Mouse (Mus musculus): ENCODE results near the gene Eif2ak4. TPM values are rescaled to one million over a fixed set of nuclear protein-coding genes. Genes with fewer than 3 reads are reported as not detected.

Gene Eif2ak4
- total and polyA plus RNA-seq, 3 experiments: 12.4 to 38.2 (median 23.9) TPM

DNA sequence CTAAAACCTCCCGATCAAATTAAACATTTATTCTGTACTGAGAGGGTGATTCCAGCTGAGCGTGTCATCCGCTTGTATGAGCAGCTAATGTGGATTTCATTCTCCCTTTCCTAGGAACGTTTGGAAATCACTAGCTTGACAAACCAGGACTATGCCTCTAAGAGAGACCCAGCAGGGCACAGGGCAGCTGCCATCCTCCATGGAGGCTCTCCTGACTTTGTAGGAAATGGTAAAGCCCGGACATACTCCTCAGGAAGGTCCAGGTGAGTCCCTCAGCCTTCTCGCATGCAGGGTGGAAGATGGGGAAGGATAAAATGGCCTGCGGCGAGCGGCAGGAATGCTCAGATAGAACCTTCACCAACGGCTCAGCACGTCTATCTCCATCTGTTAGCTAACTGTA is 24.4 kb downstream of the Eif2ak4 start:
- peaks cover 85% of the 10 kb centered on the region for H3K36me3 ChIP-seq (replicated peaks)
- no peak for DNase-seq (ENCODE audit: low spot score)

DNA sequence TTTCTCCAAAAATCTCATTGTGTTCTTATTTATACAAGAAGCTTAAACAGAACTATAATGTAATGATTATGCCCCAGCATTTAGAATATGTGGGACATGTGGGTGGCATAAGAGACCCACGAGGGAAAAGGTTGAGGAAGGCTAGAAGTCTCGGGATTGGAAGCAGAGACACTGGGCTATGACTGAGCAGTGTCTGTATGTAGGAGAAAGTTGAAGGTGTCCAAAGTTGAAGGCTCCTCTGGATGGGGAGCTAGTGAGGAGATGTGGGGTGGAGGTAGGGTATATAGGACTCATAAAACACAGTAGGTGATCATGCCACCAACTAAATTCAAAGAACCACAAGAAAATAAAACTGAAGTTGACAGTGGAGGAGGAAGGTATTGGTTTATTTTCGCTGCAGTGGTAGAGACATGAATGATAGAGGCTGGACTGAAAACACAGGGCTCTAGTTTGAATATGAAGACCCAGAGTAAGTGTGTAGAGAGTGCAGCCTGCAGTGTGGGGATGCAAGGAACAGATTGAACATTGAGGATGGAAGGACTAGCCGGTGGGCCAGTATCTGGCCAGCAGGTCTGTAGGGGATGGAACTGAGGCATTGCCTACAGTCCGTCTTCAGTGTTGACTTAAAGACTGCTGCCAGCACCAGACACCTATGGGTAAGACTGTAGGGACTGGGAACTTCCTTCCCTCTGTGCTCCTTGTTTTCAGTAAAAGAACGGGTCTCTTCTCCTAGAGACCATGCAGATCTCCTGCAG is 27.4 kb downstream of the Eif2ak4 start:
- no peak for TF ChIP-seq POLR2AphosphoS5 (IDR thresholded peaks at IDR 0.05; ENCODE audit: insufficient replicate concordance, low read depth, low read length)
- TF ChIP-seq GATA2 (IDR thresholded peaks at IDR 0.05; ENCODE audit: borderline replicate concordance, low read depth, low read length): no peak
- no peak for TF ChIP-seq TAL1 (conservative IDR thresholded peaks at IDR 0.05; ENCODE audit: low read depth, low read length)
- no peak for TF ChIP-seq CTCF (IDR thresholded peaks at IDR 0.05; ENCODE audit: low read depth, low read length)
- no peak for TF ChIP-seq GATA1 (IDR thresholded peaks at IDR 0.05; ENCODE audit: borderline replicate concordance, low read length)
- Histone ChIP-seq H3K4me1 (ENCODE audit: insufficient read depth, low read depth, low read length) (no peaks in the 10 kb centered on the region), H3K27me3 (ENCODE audit: insufficient read depth, low read length) (no peaks in the 10 kb centered on the region), H3K36me3 (replicated peaks) (peaks cover 92% of the 10 kb centered on the region), H3K4me3 (ENCODE audit: low read depth, low read length) (no peak overlapping the region), H3K9me3 (replicated peaks) (no peaks in the 10 kb centered on the region)
- DNase-seq (ENCODE audit: low spot score) (no peak), ATAC-seq (ENCODE audit: extremely low read depth, insufficient number of reproducible peaks, low FRiP score, poor library complexity, severe bottlenecking) (no peak)

More for the DNA sequence above, 24.4 kb downstream of the Eif2ak4 start:
- ATAC-seq (ENCODE audit: extremely low read depth, insufficient number of reproducible peaks, low FRiP score, poor library complexity, severe bottlenecking): no peak
- H3K9me3 ChIP-seq (replicated peaks): no peaks in the 10 kb centered on the region
- TF ChIP-seq TAL1 (conservative IDR thresholded peaks at IDR 0.05; ENCODE audit: low read depth, low read length) (no peak), GATA1 (IDR thresholded peaks at IDR 0.05; ENCODE audit: borderline replicate concordance, low read length) (no peak), POLR2AphosphoS5 (IDR thresholded peaks at IDR 0.05; ENCODE audit: insufficient replicate concordance, low read depth, low read length) (no peak), CTCF (IDR thresholded peaks at IDR 0.05; ENCODE audit: low read depth, low read length) (no peak), GATA2 (IDR thresholded peaks at IDR 0.05; ENCODE audit: borderline replicate concordance, low read depth, low read length) (no peak)
- no peak overlapping the region for H3K4me3 ChIP-seq (ENCODE audit: low read depth, low read length)
- H3K27me3 ChIP-seq (ENCODE audit: insufficient read depth, low read length): no peaks in the 10 kb centered on the region
- no peaks in the 10 kb centered on the region for H3K4me1 ChIP-seq (ENCODE audit: insufficient read depth, low read depth, low read length)

DNA sequence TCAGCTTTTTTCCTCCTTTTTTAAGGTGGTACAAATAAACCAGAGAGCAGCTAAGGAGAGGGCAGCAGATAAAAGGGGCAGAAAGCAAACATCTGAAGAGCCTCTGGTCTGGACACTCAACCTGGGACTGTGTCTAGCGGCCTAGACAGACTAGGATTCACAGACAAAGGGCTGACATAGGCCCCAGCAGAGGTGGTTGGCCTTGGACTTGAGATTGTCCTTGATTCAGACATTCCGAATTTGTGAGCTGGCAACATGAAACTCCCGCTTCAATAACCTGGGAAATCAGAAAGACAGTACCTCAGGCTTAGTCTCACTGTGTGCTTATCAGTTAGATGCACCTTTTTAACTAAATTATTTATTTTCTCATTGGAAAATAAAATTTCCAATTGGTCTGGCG is 29.7 kb downstream of the Eif2ak4 start:
- TF ChIP-seq TAL1 (conservative IDR thresholded peaks at IDR 0.05; ENCODE audit: low read depth, low read length) (no peak), POLR2AphosphoS5 (IDR thresholded peaks at IDR 0.05; ENCODE audit: insufficient replicate concordance, low read depth, low read length) (no peak), GATA2 (IDR thresholded peaks at IDR 0.05; ENCODE audit: borderline replicate concordance, low read depth, low read length) (no peak), GATA1 (IDR thresholded peaks at IDR 0.05; ENCODE audit: borderline replicate concordance, low read length) (no peak), CTCF (IDR thresholded peaks at IDR 0.05; ENCODE audit: low read depth, low read length) (no peak)
- Histone ChIP-seq H3K36me3 (replicated peaks) (peaks cover 88% of the 10 kb centered on the region), H3K4me3 (ENCODE audit: low read depth, low read length) (no peak overlapping the region), H3K4me1 (ENCODE audit: insufficient read depth, low read depth, low read length) (no peaks in the 10 kb centered on the region), H3K27me3 (ENCODE audit: insufficient read depth, low read length) (no peaks in the 10 kb centered on the region), H3K9me3 (replicated peaks) (no peaks in the 10 kb centered on the region)
- DNase-seq (ENCODE audit: low spot score) (no peak), ATAC-seq (ENCODE audit: extremely low read depth, insufficient number of reproducible peaks, low FRiP score, poor library complexity, severe bottlenecking) (no peak)

DNA sequence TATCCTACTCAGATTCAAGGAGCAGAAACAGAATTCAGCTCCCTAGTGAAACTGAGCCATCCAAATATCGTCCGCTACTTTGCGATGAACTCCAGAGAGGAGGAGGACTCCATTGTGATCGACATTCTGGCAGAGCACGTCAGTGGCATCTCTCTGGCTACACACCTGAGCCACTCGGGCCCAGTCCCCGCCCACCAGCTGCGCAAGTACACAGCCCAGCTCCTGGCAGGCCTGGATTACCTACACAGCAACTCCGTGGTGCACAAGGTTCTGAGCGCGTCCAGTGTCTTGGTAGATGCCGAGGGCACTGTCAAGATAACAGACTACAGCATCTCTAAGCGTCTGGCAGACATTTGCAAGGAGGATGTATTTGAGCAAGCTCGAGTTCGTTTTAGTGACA is 33.5 kb downstream of the Eif2ak4 start:
- no peaks in the 10 kb centered on the region for H3K4me1 ChIP-seq (ENCODE audit: insufficient read depth, low read depth, low read length)
- no peaks in the 10 kb centered on the region for H3K27me3 ChIP-seq (ENCODE audit: insufficient read depth, low read length)
- peaks cover 81% of the 10 kb centered on the region for H3K36me3 ChIP-seq (replicated peaks)
- H3K9me3 ChIP-seq (replicated peaks): no peaks in the 10 kb centered on the region
- H3K4me3 ChIP-seq (ENCODE audit: low read depth, low read length): no peak overlapping the region
- ATAC-seq (ENCODE audit: extremely low read depth, insufficient number of reproducible peaks, low FRiP score, poor library complexity, severe bottlenecking) (no peak), DNase-seq (ENCODE audit: low spot score) (no peak)
- TF ChIP-seq GATA2 (IDR thresholded peaks at IDR 0.05; ENCODE audit: borderline replicate concordance, low read depth, low read length): no peak
- TF ChIP-seq CTCF (IDR thresholded peaks at IDR 0.05; ENCODE audit: low read depth, low read length): no peak
- no peak for TF ChIP-seq TAL1 (conservative IDR thresholded peaks at IDR 0.05; ENCODE audit: low read depth, low read length)
- no peak for TF ChIP-seq GATA1 (IDR thresholded peaks at IDR 0.05; ENCODE audit: borderline replicate concordance, low read length)
- TF ChIP-seq POLR2AphosphoS5 (IDR thresholded peaks at IDR 0.05; ENCODE audit: insufficient replicate concordance, low read depth, low read length): no peak

DNA sequence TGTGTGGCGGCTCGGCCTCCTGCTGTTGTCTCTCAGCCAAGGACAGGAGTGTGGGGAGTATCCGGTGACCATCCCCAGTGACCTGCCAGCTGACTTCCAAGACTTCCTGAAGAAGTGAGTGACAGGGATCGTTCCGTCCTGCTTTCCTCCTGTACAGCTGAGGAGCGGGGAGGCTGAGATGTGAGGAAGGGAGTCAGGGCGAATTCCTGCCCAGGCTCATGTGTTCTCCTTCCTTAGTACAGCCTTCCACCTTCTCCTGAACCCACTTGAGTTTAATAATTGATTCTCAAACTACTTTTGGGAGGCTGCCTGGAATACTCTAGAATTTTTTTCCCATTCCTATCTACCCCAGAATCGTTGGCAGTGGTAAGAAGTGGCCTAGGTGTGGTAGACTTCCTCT is 34.0 kb downstream of the Eif2ak4 start:
- H3K9me3 ChIP-seq (replicated peaks): no peaks in the 10 kb centered on the region
- H3K4me3 ChIP-seq (ENCODE audit: low read depth, low read length): no peak overlapping the region
- TF ChIP-seq CTCF (IDR thresholded peaks at IDR 0.05; ENCODE audit: low read depth, low read length): no peak
- TF ChIP-seq GATA1 (IDR thresholded peaks at IDR 0.05; ENCODE audit: borderline replicate concordance, low read length): no peak
- peaks cover 81% of the 10 kb centered on the region for H3K36me3 ChIP-seq (replicated peaks)
- H3K27me3 ChIP-seq (ENCODE audit: insufficient read depth, low read length): no peaks in the 10 kb centered on the region
- ATAC-seq (ENCODE audit: extremely low read depth, insufficient number of reproducible peaks, low FRiP score, poor library complexity, severe bottlenecking): no peak
- DNase-seq (ENCODE audit: low spot score): no peak
- no peaks in the 10 kb centered on the region for H3K4me1 ChIP-seq (ENCODE audit: insufficient read depth, low read depth, low read length)

DNA sequence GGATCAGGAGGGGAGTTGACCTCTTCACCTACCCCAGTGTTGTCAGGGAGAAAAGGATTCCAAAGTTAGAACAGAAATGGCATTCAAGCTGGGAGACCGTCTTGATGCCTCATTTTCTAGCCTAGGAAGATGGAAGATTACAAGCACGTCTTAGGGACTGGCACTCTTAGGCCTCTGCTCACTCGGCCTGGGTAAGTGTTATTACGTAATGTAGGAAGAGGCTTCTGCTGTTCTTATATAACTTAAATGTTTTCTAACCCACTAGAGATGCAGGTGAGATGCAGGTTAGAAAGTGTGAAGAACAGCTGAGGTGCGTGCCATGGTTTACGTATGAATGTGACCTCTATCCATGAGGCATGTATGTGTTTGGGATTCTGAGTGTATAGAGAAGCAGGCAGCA is 39.9 kb downstream of the Eif2ak4 start:
- Histone ChIP-seq H3K27me3 (ENCODE audit: insufficient read depth, low read length) (no peaks in the 10 kb centered on the region; the same call in 1 of the 2 replicates), H3K4me1 (ENCODE audit: insufficient read depth, low read depth, low read length) (no peaks in the 10 kb centered on the region), H3K9me3 (replicated peaks) (no peaks in the 10 kb centered on the region), H3K36me3 (replicated peaks) (peaks cover 84% of the 10 kb centered on the region), H3K4me3 (ENCODE audit: low read depth, low read length) (no peak overlapping the region)
- no peak for TF ChIP-seq GATA2 (IDR thresholded peaks at IDR 0.05; ENCODE audit: borderline replicate concordance, low read depth, low read length)
- TF ChIP-seq CTCF (IDR thresholded peaks at IDR 0.05; ENCODE audit: low read depth, low read length): no peak
- TF ChIP-seq POLR2AphosphoS5 (IDR thresholded peaks at IDR 0.05; ENCODE audit: insufficient replicate concordance, low read depth, low read length): no peak
- no peak for TF ChIP-seq TAL1 (conservative IDR thresholded peaks at IDR 0.05; ENCODE audit: low read depth, low read length)
- no peak for TF ChIP-seq GATA1 (IDR thresholded peaks at IDR 0.05; ENCODE audit: borderline replicate concordance, low read length)
- ATAC-seq (ENCODE audit: extremely low read depth, insufficient number of reproducible peaks, low FRiP score, poor library complexity, severe bottlenecking) (no peak), DNase-seq (ENCODE audit: low spot score) (no peak)

Measured in G1E (cell line).